Mouse (Mus musculus) frontal cortex, adult 2 months (tissue): ENCODE measurements around the gene Zcchc24. TPM values are rescaled to one million over a fixed set of nuclear protein-coding genes. Genes with fewer than 3 reads are reported as not detected.

Experiments used
- DNase-seq, 2 experiments: peaks; one replicate each; pipeline ENCODE4 v3.0.0; 2022; ENCODE audit warnings: low spot score in 1 of 2; ENCODE audit errors: extremely low spot score in 1 of 2
- polyA plus RNA-seq: library from polyadenylated mRNA; depleted of rRNA; stranded (reverse); fragments of >200 nt; gene quantifications from 2 replicates; pipeline ENCODE4 v1.2.3, GENCODE M21; 2012; rRNA removed

The Zcchc24 gene
- polyA plus RNA-seq, 1 experiment: 46.3 TPM

DNA sequence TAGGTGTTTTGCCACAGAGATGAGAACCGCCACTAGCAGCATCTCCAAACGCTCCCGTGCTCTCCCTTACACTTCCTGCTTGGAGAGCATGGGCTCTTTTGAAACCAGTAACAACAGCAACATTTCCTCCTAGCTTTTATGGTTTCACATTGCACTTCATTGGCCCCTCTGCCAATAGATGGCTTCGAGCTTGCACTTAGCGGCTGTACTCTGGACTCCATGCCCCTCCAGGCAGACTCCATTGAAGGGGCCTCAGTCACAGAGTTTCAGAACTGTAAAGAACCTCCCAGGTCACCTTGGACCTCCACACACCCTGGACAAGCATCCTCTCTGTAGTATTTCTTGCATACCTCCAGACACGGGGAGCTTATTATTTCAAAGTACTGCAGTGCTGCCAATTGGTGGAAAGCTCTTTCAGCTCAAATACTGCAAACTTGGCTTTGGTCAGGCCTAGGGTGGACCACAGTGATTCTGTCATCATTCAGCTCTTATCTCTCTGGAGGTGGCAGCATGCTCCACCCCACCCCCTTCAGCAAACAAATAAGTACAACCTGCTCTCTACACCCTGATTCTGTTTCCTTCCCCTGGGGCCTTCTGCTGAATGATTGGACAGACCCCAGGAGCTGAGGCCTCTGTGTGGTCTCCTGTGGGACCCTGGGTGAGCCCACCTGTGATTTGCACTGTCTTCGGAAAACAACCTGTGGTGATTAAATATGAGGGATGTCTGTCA, 82.5 kb downstream of the Zcchc24 start:
- no peak for DNase-seq

DNA sequence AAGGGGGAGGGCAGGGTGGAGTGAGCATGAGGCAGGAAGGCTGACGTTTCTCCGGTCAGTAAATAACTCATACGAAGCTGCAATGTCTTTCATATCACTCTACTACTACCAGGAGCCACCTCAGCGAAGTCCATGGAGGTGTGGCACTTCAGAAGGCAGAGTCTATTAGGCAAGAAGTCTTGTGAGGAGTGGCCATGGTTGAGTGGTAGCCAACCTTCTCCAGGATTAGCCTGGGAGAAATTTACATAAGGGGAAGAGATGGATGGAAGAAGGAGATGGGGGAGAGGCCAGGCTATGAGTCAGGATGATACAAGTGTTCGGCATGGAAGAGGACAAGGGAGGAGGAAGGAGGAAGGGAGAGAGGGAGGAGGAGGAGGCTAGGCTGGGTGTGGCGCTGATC, 86.8 kb downstream of the Zcchc24 start:
- DNase-seq: no peak

DNA sequence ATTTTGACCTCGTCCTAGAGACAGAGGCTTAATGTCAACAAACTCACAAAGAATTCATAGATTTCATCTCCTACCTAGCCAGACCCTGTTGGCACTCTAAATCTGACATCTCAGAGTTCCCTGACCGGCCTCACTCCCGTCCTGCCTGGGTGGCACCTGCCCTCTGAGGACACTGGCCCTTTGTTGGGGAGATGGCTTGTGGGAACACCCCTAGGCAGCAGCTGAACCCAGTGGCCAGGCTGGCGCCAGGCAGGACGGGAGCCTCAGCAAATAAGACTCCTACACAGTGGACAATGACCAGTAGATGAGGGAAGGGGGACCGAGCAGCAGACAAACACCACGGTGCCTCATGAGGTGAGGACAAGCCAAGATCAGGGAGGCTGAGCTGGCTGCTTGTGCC, 89.2 kb downstream of the Zcchc24 start:
- DNase-seq: no peak

DNA sequence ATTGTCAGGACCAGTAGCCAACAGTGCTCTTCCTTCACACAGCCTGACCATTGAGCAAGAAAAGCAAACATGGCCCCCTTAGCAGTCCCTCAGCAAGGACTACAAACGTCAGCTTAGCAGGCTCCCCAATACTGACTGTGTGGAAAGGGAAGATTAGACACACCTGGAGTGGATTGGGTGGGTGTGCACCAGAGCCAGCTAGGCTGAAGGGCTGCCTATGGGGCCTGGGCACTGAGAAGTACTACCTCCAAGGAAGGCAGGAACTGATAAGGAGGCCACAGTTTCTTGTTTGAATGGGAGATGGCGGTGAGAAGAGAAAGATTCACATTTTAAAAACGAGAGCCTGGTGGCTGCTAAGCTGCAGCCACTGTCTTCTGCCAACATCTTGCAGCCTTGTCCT, 101.3 kb downstream of the Zcchc24 start:
- no peak for DNase-seq

DNA sequence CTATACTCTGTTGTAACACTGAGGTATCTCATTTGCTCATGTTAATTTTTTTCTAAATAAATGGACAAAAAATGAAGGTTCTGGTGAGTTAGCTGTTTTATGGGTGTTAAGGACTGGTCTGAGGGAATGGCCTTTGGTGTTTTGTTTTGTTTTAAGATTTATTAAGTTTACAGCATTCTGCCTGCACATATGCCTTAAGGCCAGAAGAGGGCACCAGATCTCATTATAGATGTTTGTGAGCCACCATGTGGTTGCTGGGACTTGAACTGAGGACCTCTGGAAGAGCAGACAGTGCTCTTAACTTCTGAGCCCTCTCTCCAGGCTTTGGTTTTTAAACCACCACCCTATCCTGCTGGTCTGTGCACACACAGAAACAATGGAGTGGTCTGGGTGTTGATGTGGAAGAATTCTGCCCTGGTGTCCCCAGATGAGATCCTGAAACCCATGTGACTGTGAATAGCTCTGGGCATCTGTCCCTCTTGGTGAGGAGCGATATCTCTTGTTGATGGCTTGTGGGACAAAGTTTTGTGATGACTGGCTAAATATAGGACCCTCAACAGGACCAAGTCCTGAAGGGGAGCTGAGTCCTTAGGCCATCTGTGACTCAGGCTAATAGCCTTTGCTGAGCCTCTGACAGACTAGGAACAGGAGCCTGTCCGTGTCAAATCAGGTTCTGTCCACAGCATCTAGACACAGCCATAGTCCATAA, 102.0 kb downstream of the Zcchc24 start:
- DNase-seq: no peak

DNA sequence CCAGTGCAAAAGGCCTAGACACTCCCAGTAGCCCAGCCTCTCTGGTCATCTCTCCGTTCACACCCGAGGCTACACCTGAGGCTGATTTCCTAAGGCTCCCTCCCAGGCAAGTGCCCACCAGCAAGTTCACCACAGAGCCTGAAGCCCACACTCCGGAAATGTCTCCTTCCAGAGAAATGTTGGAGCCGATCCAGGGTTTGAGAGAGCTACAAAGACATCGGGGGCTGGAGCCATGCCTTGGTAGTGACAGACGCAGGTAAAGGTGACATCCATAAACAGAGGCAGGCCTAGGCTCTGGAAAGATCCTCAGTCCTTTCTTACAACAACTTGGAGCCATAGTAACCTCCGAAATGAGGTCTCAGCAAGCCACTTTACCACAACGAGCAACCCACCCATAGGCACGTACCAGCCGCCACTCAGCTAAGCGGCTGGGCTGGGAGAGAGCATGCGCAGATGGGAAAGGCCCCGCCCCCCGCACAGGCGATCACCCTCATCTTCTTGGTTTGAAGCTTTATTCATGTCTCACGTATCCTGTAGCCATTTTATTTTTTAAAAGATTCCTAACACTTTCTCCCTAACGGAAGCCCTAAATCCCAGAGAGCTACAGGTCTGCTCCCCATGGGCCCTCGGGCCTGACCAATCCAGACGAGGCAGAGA, 103.4 kb downstream of the Zcchc24 start:
- DNase-seq: no peak

DNA sequence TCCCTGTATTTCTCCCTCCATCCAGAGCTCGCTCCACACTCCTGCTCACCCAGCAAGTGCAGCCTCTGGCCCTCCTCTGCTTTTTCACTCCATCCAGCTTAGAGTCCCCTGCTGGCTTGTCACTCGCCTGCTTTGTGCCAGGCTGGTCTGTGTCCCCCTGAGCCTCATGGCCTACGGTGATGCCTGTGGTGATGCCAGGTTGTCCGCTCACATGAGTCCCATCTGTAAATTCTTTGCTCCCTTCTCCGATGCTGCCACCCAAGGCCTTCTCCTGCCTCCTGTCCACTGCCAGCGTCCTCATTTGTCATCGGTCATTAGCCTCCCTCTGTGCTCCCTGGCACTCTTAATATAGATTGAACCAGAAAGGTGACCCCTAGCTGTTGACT, 104.5 kb downstream of the Zcchc24 start:
- DNase-seq: no peak

DNA sequence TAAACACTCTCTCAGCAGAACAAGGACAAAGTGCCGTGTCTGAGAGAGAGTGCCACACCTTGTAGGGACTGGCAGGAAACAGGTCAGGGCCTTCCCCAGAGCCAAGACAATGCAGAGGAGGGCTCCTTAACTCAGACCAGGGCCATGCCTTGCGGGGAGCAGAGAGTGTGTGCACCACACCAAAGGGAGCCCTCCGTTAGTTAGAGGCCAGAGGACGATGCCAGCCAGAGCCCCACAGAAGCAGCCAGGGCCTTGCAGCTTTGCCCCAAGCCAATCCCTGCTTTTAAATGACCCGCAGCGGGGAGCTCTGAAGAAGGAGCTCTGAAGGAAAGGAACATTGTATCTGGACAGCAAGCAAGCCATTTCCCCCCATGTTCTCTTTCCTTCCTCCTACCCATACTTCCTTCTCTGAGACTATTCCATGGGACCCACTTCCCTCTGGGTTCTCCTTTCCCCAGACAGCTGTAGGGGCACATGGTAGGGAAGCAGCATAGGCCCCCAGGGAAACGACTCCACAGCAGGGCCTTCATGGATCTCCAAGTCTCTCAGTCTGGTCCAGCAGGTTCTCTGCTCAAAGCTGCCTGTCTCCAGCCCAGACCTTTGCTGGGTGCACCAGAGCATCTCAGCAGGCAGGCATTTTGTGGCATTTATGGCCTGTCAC, 105.1 kb downstream of the Zcchc24 start:
- no peak for DNase-seq

Other genes starting within 250 kb of the Zcchc24 start
- 48.2 and 56.4 TPM in 2 replicates for gene Ppif, start 74.9 kb downstream of the Zcchc24 start, polyA plus RNA-seq
- 21.5 and 22.8 TPM in 2 replicates for gene Anxa11, start 73.1 kb upstream of the Zcchc24 start, polyA plus RNA-seq
- gene Plac9a, start 134.1 kb upstream of the Zcchc24 start, polyA plus RNA-seq: 0.50 TPM in 1 of 2 replicates, not detected in the other
- gene Tmem254a, start 158.6 kb upstream of the Zcchc24 start, polyA plus RNA-seq: 3.2 and 3.5 TPM in 2 replicates
- not detected in 2 replicates for gene Cphx1, start 169.3 kb upstream of the Zcchc24 start, polyA plus RNA-seq
- gene Duxbl1, start 209.5 kb upstream of the Zcchc24 start, polyA plus RNA-seq: 1.5 and 2.4 TPM in 2 replicates